Mouse (Mus musculus) naive thymus-derived CD4-positive, alpha-beta T cell, adult 2 months (primary cell): ENCODE data around the gene Usp34.
"Not testable (repeated sequence)": the region's sequence is repeated elsewhere in the genome, so short reads cannot be mapped to it uniquely, and the experiment has no call there.

Experiments used
- DNase-seq: peaks from one replicate; pipeline ENCODE4 v3.0.0-alpha.2; 2011; ENCODE audit warnings: low read depth

The Usp34 gene

GRCm38 (mm10) chr11:23498609-23499008 lies 191.9 kb downstream of the Usp34 start:
- DNase-seq: no peak

- DNase-seq: not testable (repeated sequence)
These were observed 198.1 kb downstream of the Usp34 start for GRCm38 (mm10) chr11:23504801-23505200.

DNA sequence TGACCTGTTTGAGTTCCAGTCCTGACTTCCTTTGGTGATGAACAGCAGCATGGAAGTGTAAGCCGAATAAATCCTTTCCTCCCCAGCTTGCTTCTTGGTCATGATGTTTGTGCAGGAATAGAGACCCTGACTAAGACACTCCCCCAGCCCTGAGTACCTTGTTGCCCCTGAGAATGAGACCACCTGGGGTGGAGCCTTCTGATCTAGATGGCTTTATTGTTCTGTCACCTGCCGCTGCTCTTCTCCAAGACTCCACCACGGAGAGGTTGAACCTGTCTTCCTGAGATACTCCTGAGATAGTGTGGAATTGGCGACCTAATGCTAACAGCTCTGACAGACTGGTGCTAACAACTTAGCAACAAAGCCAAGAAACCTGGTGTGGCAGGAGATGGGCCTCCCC lies 208.1 kb downstream of the Usp34 start:
- DNase-seq: not testable (repeated sequence)

- DNase-seq: no peak
These were observed 208.6 kb downstream of the Usp34 start for GRCm38 (mm10) chr11:23515315-23515714.

DNA sequence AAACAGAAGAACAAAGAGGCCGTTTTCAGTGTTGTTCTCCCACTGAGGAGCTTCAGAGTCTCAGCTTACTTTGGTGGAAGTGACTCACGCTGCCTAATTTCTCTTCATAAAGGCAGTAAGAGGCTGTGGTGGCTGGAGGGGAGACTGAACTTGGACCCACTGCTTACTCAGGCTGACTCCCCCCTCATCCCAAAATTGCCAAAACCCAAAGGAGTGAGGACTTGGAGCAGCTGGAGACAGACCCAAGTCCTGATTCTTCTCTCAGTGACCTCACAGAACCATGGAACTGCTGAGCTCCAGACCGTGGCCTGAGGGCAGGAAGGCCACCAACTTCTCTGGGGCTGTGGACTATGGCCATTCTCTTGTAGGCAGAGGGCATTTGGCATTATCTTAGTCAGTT lies 212.3 kb downstream of the Usp34 start:
- no peak for DNase-seq

GRCm38 (mm10) chr11:23520473-23521205 lies 213.9 kb downstream of the Usp34 start, which contains the start of gene 1700093K21Rik:
TSS of gene 1700093K21Rik (minus strand) at chr11:23521155.
- no peak for DNase-seq

DNA sequence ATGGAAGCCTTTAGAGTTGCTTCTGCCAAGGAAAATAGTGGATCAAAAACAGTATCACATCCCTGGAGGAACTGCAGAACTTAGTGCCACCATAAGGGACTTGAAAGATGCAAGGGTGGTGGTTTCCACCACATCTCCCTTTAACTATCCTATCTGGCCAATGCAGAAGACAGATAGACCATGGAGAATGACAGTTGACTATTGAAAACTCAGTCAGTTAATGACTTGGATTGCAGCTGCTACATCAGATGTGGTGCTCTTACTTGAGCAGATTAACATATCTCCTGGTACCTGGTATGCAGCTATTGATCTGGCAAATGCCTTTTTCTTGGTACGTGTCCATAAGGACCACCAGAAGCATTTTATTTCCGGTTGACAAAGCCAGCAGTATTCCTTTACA lies 230.8 kb downstream of the Usp34 start:
- DNase-seq: no peak
